Mouse (Mus musculus): Measurements from ENCODE around the gene Jmjd1c. TPM values are rescaled to one million over a fixed set of nuclear protein-coding genes. Genes with fewer than 3 reads are reported as not detected.

The Jmjd1c gene
- polyA plus RNA-seq, 1 experiment from 2014 or later = 58.6 TPM

GRCm38 (mm10) chr10:67226543-67226942 is 130.6 kb downstream of the Jmjd1c start:
- Histone ChIP-seq H3K36me3 (replicated peaks) (peaks cover 47% of the 10 kb centered on the region), H3K4me2 (no peak overlapping the region), H3K4me3 (replicated peaks) (no peak overlapping the region), H3K4me1 (peaks cover under 1% of the 10 kb centered on the region; the same call in 1 of the 2 replicates), H3K27me3 (no peaks in the 10 kb centered on the region), H3K9ac (no peak overlapping the region), H3K9me3 (no peaks in the 10 kb centered on the region), H3K27ac (no peak overlapping the region)
- no peak for ATAC-seq (ENCODE audit: low FRiP score)
- 92% methylated on average over 14 of the region's 14 CpGs for WGBS

- Histone ChIP-seq H3K27me3 (no peaks in the 10 kb centered on the region), H3K36me3 (replicated peaks) (peaks cover 65% of the 10 kb centered on the region), H3K4me3 (replicated peaks) (no peak overlapping the region), H3K9me3 (no peaks in the 10 kb centered on the region), H3K27ac (no peak overlapping the region), H3K9ac (no peak overlapping the region), H3K4me2 (no peak overlapping the region), H3K4me1 (no peaks in the 10 kb centered on the region)
- ATAC-seq (ENCODE audit: low FRiP score) = no peak
- 92% methylated on average over 6 of the region's 6 CpGs for WGBS
These were observed 134.5 kb downstream of the Jmjd1c start for GRCm38 (mm10) chr10:67230439-67230838.

GRCm38 (mm10) chr10:67247145-67247544 is 151.2 kb downstream of the Jmjd1c start:
- peaks cover 64% of the 10 kb centered on the region for H3K36me3 ChIP-seq (replicated peaks)
- H3K4me1 ChIP-seq = no peaks in the 10 kb centered on the region
- no peak overlapping the region for H3K27ac ChIP-seq
- no peak for ATAC-seq (ENCODE audit: low FRiP score)
- no peaks in the 10 kb centered on the region for H3K27me3 ChIP-seq
- 91% methylated on average over 4 of the region's 4 CpGs for WGBS
- no peaks in the 10 kb centered on the region for H3K9me3 ChIP-seq
- H3K9ac ChIP-seq = no peak overlapping the region
- no peak overlapping the region for H3K4me3 ChIP-seq (replicated peaks)
- no peak overlapping the region for H3K4me2 ChIP-seq

- ATAC-seq (ENCODE audit: low FRiP score) = no peak
- 91% methylated on average over 2 of the region's 2 CpGs for WGBS
- H3K4me1 ChIP-seq = no peaks in the 10 kb centered on the region
- no peak overlapping the region for H3K4me3 ChIP-seq (replicated peaks)
- H3K36me3 ChIP-seq (replicated peaks) = peaks cover 67% of the 10 kb centered on the region
- no peak overlapping the region for H3K27ac ChIP-seq
- no peaks in the 10 kb centered on the region for H3K27me3 ChIP-seq
- H3K9ac ChIP-seq = no peak overlapping the region
- no peaks in the 10 kb centered on the region for H3K9me3 ChIP-seq
- H3K4me2 ChIP-seq = no peak overlapping the region
These were observed 153.6 kb downstream of the Jmjd1c start for GRCm38 (mm10) chr10:67249486-67249885.

GRCm38 (mm10) chr10:67250846-67251245 is 154.9 kb downstream of the Jmjd1c start:
- Histone ChIP-seq H3K9me3 (no peaks in the 10 kb centered on the region), H3K4me2 (no peak overlapping the region), H3K4me1 (no peaks in the 10 kb centered on the region), H3K27me3 (no peaks in the 10 kb centered on the region), H3K9ac (no peak overlapping the region), H3K27ac (no peak overlapping the region), H3K4me3 (replicated peaks) (no peak overlapping the region), H3K36me3 (replicated peaks) (peaks cover 62% of the 10 kb centered on the region)
- WGBS = 97% methylated on average over 6 of the region's 6 CpGs
- no peak for ATAC-seq (ENCODE audit: low FRiP score)

- Histone ChIP-seq H3K4me3 (replicated peaks) (no peak overlapping the region), H3K27me3 (no peaks in the 10 kb centered on the region), H3K4me2 (no peak overlapping the region), H3K9me3 (no peaks in the 10 kb centered on the region), H3K9ac (no peak overlapping the region), H3K27ac (no peak overlapping the region), H3K4me1 (no peaks in the 10 kb centered on the region), H3K36me3 (replicated peaks) (peaks cover 59% of the 10 kb centered on the region)
- ATAC-seq (ENCODE audit: low FRiP score) = no peak
- 89% methylated on average over 5 of the region's 5 CpGs for WGBS
These were observed 156.4 kb downstream of the Jmjd1c start for GRCm38 (mm10) chr10:67252353-67252752.

GRCm38 (mm10) chr10:67253115-67253514 is 157.2 kb downstream of the Jmjd1c start:
- Histone ChIP-seq H3K27ac (no peak overlapping the region), H3K4me1 (no peaks in the 10 kb centered on the region), H3K27me3 (no peaks in the 10 kb centered on the region), H3K4me3 (replicated peaks) (no peak overlapping the region), H3K9me3 (no peaks in the 10 kb centered on the region), H3K9ac (no peak overlapping the region), H3K4me2 (no peak overlapping the region), H3K36me3 (replicated peaks) (peaks cover 57% of the 10 kb centered on the region)
- no peak for ATAC-seq (ENCODE audit: low FRiP score)
- 89% methylated on average over 1 of the region's 1 CpGs for WGBS

- H3K4me2 ChIP-seq = no peak overlapping the region
- no peaks in the 10 kb centered on the region for H3K4me1 ChIP-seq
- no peak overlapping the region for H3K4me3 ChIP-seq (replicated peaks)
- no peak overlapping the region for H3K27ac ChIP-seq
- WGBS = 58% methylated on average over 1 of the region's 1 CpGs
- no peak for ATAC-seq (ENCODE audit: low FRiP score)
- H3K27me3 ChIP-seq = no peaks in the 10 kb centered on the region
- H3K36me3 ChIP-seq (replicated peaks) = peaks cover 30% of the 10 kb centered on the region
- no peak overlapping the region for H3K9ac ChIP-seq
- peaks cover 5% of the 10 kb centered on the region for H3K9me3 ChIP-seq
These were observed 168.9 kb downstream of the Jmjd1c start for GRCm38 (mm10) chr10:67264852-67265251.

GRCm38 (mm10) chr10:67275916-67276315 is 180.0 kb downstream of the Jmjd1c start:
- Histone ChIP-seq H3K27ac (no peak overlapping the region), H3K9me3 (no peaks in the 10 kb centered on the region), H3K9ac (no peak overlapping the region), H3K4me3 (replicated peaks) (no peak overlapping the region), H3K27me3 (no peaks in the 10 kb centered on the region), H3K4me1 (no peaks in the 10 kb centered on the region), H3K4me2 (no peak overlapping the region), H3K36me3 (replicated peaks) (peaks cover 26% of the 10 kb centered on the region; the same call in 1 of the 2 replicates)
- no peak for ATAC-seq (ENCODE audit: low FRiP score)

- 85% methylated on average over 8 of the region's 8 CpGs for WGBS
- Histone ChIP-seq H3K4me1 (peaks cover 29% of the 10 kb centered on the region), H3K4me3 (replicated peaks) (no peak overlapping the region), H3K9me3 (no peaks in the 10 kb centered on the region), H3K27me3 (no peaks in the 10 kb centered on the region), H3K4me2 (no peak overlapping the region), H3K9ac (no peak overlapping the region), H3K36me3 (replicated peaks) (no peaks in the 10 kb centered on the region), H3K27ac (no peak overlapping the region)
- ATAC-seq (ENCODE audit: low FRiP score) = no peak
These were observed 185.9 kb downstream of the Jmjd1c start for GRCm38 (mm10) chr10:67281852-67282251.

- Histone ChIP-seq H3K4me2 (no peak overlapping the region), H3K4me3 (replicated peaks) (no peak overlapping the region), H3K27ac (no peak overlapping the region), H3K27me3 (no peaks in the 10 kb centered on the region), H3K9ac (no peak overlapping the region), H3K36me3 (replicated peaks) (no peaks in the 10 kb centered on the region), H3K4me1 (peaks cover 29% of the 10 kb centered on the region), H3K9me3 (no peaks in the 10 kb centered on the region)
- ATAC-seq (ENCODE audit: low FRiP score) = no peak
- WGBS = 85% methylated on average over 2 of the region's 2 CpGs
These were observed 186.6 kb downstream of the Jmjd1c start for GRCm38 (mm10) chr10:67282531-67282930.

GRCm38 (mm10) chr10:67283516-67283915 is 187.6 kb downstream of the Jmjd1c start:
- 88% methylated on average over 9 of the region's 9 CpGs for WGBS
- no peaks in the 10 kb centered on the region for H3K9me3 ChIP-seq
- no peaks in the 10 kb centered on the region for H3K36me3 ChIP-seq (replicated peaks)
- no peaks in the 10 kb centered on the region for H3K27me3 ChIP-seq
- H3K9ac ChIP-seq = no peak overlapping the region
- no peak overlapping the region for H3K27ac ChIP-seq
- H3K4me1 ChIP-seq = peaks cover 29% of the 10 kb centered on the region
- peak overlapping the region; percentile 92 for H3K4me2 ChIP-seq
- 0 out of 2 replicates have a peak overlapping the region, but pooled peaks have one; percentile 91 for H3K4me3 ChIP-seq (replicated peaks)
- ATAC-seq (ENCODE audit: low FRiP score) = no peak

- Histone ChIP-seq H3K4me1 (peaks cover 29% of the 10 kb centered on the region), H3K4me3 (replicated peaks) (peak overlapping the region; percentile 91), H3K27me3 (no peaks in the 10 kb centered on the region), H3K4me2 (peak overlapping the region; percentile 92), H3K27ac (no peak overlapping the region), H3K36me3 (replicated peaks) (no peaks in the 10 kb centered on the region), H3K9me3 (no peaks in the 10 kb centered on the region), H3K9ac (peak overlapping the region; percentile 92)
- 6% methylated on average over 10 of the region's 10 CpGs for WGBS
- ATAC-seq (ENCODE audit: low FRiP score) = no peak
These were observed 188.4 kb downstream of the Jmjd1c start for GRCm38 (mm10) chr10:67284311-67284710.
